Mouse (Mus musculus): ENCODE data around the gene Tspan11.

DNA sequence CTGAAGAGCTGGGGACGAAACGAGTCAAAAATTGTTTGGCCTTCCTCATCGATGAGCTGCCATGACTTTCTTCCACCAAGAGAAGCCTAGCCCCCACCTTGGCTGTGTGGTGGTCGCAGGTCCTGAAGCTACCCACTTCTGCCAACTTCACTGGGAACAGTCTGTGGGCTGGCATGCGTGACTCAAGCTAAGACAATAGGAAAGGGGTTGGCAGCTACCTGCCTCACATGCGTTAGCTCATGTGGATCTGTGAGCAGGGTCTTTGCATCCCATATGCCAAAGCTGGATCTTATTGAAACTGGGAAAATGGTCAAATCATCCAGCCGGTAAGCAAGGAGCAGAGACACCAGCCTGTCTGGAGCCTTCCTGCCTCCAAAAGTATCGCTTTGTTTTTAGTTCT is 14.8 kb upstream of the Tspan11 start:
- TF ChIP-seq CTCF (IDR thresholded peaks at IDR 0.05; ENCODE audit: control insufficient read depth, insufficient read depth, insufficient read length) (no peak), CEBPB (IDR thresholded peaks at IDR 0.05; ENCODE audit: low read depth) (no peak), MYOD1 (IDR thresholded peaks at IDR 0.05; ENCODE audit: control insufficient read depth, insufficient read length, low read depth) (no peak), FOSL1 (IDR thresholded peaks at IDR 0.05; ENCODE audit: insufficient read depth, low read length, poor library complexity, severe bottlenecking) (no peak)

Data from C2C12 (cell line).